Mouse (Mus musculus): Measurements from ENCODE around the gene Pax2. TPM values are rescaled to one million over a fixed set of nuclear protein-coding genes. Genes with fewer than 3 reads are reported as not detected.

Gene Pax2
- polyA plus RNA-seq, 1 experiment from 2014 or later: 0.09 TPM

DNA sequence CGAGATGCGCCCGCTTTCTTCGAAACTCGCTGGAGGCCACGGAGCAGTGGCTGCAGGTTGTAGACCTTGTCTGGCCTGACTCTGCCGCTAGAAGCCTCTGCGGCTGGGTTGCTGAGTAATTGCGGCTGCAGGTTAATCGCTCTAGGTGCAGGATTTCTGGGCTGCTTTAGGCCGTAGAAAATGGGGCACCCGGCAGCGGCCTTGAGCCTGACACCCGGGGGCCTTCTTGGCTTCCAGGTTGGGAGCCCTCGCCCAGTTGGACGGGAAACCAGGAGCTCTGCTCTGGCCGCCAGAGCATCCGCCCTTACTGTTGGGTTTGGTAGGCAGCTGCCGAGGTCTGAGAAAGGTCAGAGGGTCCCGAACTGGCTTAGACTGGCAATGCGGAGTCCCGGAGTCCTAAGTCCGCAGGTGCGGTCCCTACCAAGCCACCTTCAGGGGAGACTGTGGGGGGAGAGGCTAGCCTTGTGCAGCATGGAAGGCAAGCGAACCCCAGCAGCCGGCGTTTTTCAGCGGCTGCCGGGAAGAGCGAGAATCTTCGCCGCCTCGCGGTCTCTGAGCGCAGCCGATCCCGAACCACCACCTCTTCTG, 3.8 kb downstream of the Pax2 start:
- H3K4me3 ChIP-seq (ENCODE audit: low read depth, low read length): no peak overlapping the region
- DNase-seq (ENCODE audit: low spot score) (peak; percentile 58), ATAC-seq (no peak)
- H3K27ac ChIP-seq (ENCODE audit: low read depth, low read length): no peak overlapping the region
- H3K4me2 ChIP-seq (ENCODE audit: low read length): no peak overlapping the region
- WGBS: 1% methylated on average over 37 of the region's 37 CpGs
- H3K9ac ChIP-seq (ENCODE audit: low read length): no peak overlapping the region
- H3K4me1 ChIP-seq (ENCODE audit: control insufficient read depth, insufficient read depth, low read length): peaks cover 4% of the 10 kb centered on the region; the same call in 1 of the 2 replicates
- H3K36me3 ChIP-seq (ENCODE audit: control insufficient read depth, insufficient read depth, low read length): no peaks in the 10 kb centered on the region
- H3K9me3 ChIP-seq (replicated peaks; ENCODE audit: control insufficient read depth, low read length): no peaks in the 10 kb centered on the region
- H3K27me3 ChIP-seq (replicated peaks; ENCODE audit: control insufficient read depth, insufficient read depth, low read length): peaks cover 81% of the 10 kb centered on the region

DNA sequence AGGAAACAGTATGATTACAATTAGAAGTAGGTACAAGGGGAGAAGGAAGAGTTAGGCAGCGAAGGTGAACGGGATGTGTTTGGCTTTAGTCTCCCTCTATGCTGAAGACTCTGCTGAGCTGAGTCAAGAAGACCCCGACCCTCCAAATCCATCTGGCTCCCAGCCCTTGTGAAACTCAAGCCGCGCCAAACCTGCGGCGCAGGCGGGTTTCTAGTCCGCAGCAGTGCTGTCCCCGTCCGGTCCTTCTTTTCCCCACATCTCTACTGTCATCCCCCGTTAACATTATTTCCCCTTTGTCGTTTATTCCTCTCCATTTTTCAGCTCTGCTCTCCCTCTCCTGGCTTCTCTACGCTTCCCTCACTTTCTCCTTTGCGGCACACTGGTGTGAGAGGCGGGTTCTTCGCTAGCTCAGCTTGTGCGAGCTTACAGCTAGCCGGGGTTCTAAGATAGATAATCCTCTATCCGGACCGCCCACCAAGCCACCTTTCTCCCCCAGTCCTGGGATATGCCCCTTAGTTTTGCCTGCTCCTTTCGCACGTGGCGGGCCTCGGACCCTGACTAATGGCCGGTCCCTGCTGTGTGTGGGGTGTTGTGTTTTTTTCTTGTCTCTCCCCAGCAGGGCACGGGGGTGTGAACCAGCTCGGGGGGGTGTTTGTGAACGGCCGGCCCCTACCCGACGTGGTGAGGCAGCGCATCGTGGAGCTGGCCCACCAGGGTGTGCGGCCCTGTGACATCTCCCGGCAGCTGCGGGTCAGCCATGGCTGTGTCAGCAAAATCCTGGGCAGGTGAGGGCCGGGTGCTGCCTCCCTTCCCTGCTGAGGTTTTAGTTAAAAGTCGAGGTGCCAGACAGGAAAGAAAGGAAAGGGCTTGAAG, 4.7 kb downstream of the Pax2 start:
- Histone ChIP-seq H3K9ac (ENCODE audit: low read length) (no peak overlapping the region), H3K4me2 (ENCODE audit: low read length) (no peak overlapping the region), H3K4me3 (ENCODE audit: low read depth, low read length) (no peak overlapping the region), H3K27ac (ENCODE audit: low read depth, low read length) (no peak overlapping the region), H3K9me3 (replicated peaks; ENCODE audit: control insufficient read depth, low read length) (no peaks in the 10 kb centered on the region), H3K4me1 (ENCODE audit: control insufficient read depth, insufficient read depth, low read length) (peaks cover 4% of the 10 kb centered on the region; the same call in 1 of the 2 replicates), H3K36me3 (ENCODE audit: control insufficient read depth, insufficient read depth, low read length) (no peaks in the 10 kb centered on the region), H3K27me3 (replicated peaks; ENCODE audit: control insufficient read depth, insufficient read depth, low read length) (peaks cover 73% of the 10 kb centered on the region)
- WGBS: under 1% methylated on average over 39 of the region's 39 CpGs
- DNase-seq (ENCODE audit: low spot score) (peak; percentile 20), ATAC-seq (no peak)

DNA sequence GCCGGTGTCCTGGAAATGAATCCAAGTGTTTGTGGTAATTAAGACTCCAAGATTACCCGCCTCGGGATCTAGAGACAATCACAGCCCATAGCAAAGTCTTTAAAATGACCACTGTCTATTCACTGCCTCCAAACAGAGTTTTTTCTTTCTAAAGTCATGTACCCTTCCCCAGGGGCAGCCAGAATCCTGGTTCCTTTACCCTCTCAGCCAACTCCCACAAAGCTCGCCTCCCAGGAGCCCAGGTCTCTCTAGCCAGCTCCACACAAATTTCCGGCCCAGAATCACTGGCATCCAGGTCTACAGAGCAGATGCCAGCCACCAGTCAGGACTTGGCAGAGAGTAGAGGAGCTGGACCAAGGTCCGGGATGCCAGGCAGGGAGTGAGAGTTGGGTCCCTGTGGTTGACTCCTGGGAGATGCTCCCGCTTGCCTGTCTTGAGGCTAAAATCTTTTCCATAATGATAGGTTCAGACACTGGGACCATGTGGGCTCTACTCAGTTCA, 6.3 kb downstream of the Pax2 start:
- no peak for ATAC-seq
- 63% methylated on average over 7 of the region's 7 CpGs for WGBS
- no peak overlapping the region for H3K4me3 ChIP-seq (ENCODE audit: low read depth, low read length)
- H3K36me3 ChIP-seq (ENCODE audit: control insufficient read depth, insufficient read depth, low read length): no peaks in the 10 kb centered on the region
- H3K4me2 ChIP-seq (ENCODE audit: low read length): no peak overlapping the region
- no peaks in the 10 kb centered on the region for H3K4me1 ChIP-seq (ENCODE audit: control insufficient read depth, insufficient read depth, low read length)
- no peaks in the 10 kb centered on the region for H3K9me3 ChIP-seq (replicated peaks; ENCODE audit: control insufficient read depth, low read length)
- no peak for DNase-seq (ENCODE audit: low spot score)
- H3K9ac ChIP-seq (ENCODE audit: low read length): no peak overlapping the region
- no peak overlapping the region for H3K27ac ChIP-seq (ENCODE audit: low read depth, low read length)
- peaks cover 56% of the 10 kb centered on the region for H3K27me3 ChIP-seq (replicated peaks; ENCODE audit: control insufficient read depth, insufficient read depth, low read length)

DNA sequence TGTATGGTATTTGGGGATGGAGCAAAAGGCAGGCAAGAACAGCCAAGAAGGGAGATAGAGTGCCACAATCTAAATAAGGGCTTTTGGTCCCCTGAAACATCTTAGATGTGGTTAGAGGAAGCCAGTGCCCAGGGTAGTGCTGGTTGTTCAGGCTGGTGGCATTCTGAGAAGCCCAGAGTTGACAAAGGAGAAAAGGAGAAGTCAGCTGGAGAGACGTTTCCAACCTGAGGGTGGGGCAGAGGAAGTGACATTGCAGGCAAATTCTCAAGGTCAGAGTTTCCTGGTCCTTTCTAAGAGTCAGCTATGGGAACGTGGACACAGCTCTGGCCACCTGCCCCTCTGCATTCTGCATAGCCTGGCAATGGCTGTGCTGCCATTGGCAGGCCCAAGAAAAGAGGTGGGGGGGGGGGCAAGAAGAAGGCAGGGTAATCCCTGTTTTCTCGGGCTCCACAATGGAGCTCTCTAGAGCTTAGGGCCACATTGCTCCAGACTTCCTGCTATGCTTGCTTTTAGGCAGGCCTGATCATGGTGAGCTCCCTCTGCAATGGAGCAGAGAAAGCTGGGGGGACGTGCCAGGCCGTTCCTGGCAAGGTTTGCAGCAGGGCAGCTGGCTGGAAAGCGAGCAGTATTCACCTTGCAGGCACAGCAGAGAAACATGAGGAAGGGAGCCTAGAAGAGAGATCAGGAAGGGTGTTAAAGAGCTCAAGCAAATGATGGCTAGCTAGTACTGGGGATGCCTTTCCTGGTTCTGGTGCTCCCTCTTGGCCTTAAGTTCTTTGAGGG, 14.6 kb downstream of the Pax2 start:
- Histone ChIP-seq H3K4me1 (ENCODE audit: control insufficient read depth, insufficient read depth, low read length) (no peaks in the 10 kb centered on the region), H3K4me2 (ENCODE audit: low read length) (no peak overlapping the region), H3K9ac (ENCODE audit: low read length) (no peak overlapping the region), H3K9me3 (replicated peaks; ENCODE audit: control insufficient read depth, low read length) (no peaks in the 10 kb centered on the region), H3K4me3 (ENCODE audit: low read depth, low read length) (no peak overlapping the region), H3K27me3 (replicated peaks; ENCODE audit: control insufficient read depth, insufficient read depth, low read length) (0 out of 2 replicates have a peak, but pooled peaks cover 2% of the 10 kb centered on the region), H3K27ac (ENCODE audit: low read depth, low read length) (no peak overlapping the region), H3K36me3 (ENCODE audit: control insufficient read depth, insufficient read depth, low read length) (no peaks in the 10 kb centered on the region)
- no peak for DNase-seq (ENCODE audit: low spot score)
- WGBS: 52% methylated on average over 6 of the region's 6 CpGs
- no peak for ATAC-seq

DNA sequence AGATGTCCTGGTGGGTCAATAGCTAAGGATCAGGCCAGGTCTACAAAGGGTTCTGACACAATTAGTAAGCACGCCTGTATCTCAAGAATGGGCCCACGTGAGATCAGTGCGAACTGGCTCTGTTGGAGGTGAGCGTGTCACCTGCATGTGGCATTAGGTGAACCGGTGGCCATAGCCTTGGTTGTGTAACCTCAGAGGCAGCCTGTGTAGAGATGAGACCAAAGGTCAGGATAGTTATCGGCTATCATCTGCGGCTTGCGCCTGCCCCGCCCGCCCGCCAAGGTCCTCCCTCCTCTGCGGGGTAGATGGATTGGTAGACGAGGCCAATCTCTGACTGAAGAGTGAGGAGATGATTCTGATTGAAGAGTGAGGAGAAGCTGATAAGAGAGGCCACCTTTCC, 15.7 kb downstream of the Pax2 start:
- H3K27ac ChIP-seq (ENCODE audit: low read depth, low read length): no peak overlapping the region
- H3K36me3 ChIP-seq (ENCODE audit: control insufficient read depth, insufficient read depth, low read length): no peaks in the 10 kb centered on the region
- H3K9ac ChIP-seq (ENCODE audit: low read length): no peak overlapping the region
- no peak overlapping the region for H3K4me3 ChIP-seq (ENCODE audit: low read depth, low read length)
- H3K9me3 ChIP-seq (replicated peaks; ENCODE audit: control insufficient read depth, low read length): no peaks in the 10 kb centered on the region
- no peak for ATAC-seq
- 0 out of 2 replicates have a peak, but pooled peaks cover 2% of the 10 kb centered on the region for H3K27me3 ChIP-seq (replicated peaks; ENCODE audit: control insufficient read depth, insufficient read depth, low read length)
- no peaks in the 10 kb centered on the region for H3K4me1 ChIP-seq (ENCODE audit: control insufficient read depth, insufficient read depth, low read length)
- no peak for DNase-seq (ENCODE audit: low spot score)
- 95% methylated on average over 13 of the region's 13 CpGs for WGBS
- no peak overlapping the region for H3K4me2 ChIP-seq (ENCODE audit: low read length)

DNA sequence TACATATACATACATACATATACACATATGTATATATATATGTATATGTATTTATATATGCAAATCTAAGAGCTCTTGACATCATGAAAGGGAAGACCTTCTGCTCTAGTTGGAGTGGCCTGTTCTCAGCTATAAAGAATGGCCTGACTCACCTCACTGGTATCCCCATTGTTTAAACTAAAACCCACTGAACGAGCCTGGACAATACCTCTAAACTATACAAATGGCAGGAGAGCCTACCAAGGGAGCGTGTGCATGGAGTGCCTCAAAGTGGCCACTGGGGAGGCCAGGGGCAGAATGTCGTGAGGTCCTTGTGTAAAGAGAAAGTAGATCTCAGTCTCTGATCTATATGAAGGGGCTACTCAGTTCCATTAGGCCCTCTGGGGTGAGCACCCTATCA, 26.1 kb downstream of the Pax2 start:
- no peak overlapping the region for H3K27ac ChIP-seq (ENCODE audit: low read depth, low read length)
- no peak overlapping the region for H3K4me2 ChIP-seq (ENCODE audit: low read length)
- ATAC-seq: no peak
- no peaks in the 10 kb centered on the region for H3K27me3 ChIP-seq (replicated peaks; ENCODE audit: control insufficient read depth, insufficient read depth, low read length)
- no peaks in the 10 kb centered on the region for H3K36me3 ChIP-seq (ENCODE audit: control insufficient read depth, insufficient read depth, low read length)
- H3K4me3 ChIP-seq (ENCODE audit: low read depth, low read length): no peak overlapping the region
- no peak for DNase-seq (ENCODE audit: low spot score)
- H3K9me3 ChIP-seq (replicated peaks; ENCODE audit: control insufficient read depth, low read length): no peaks in the 10 kb centered on the region
- no peak overlapping the region for H3K9ac ChIP-seq (ENCODE audit: low read length)
- H3K4me1 ChIP-seq (ENCODE audit: control insufficient read depth, insufficient read depth, low read length): no peaks in the 10 kb centered on the region
- WGBS: 49% methylated on average over 3 of the region's 3 CpGs

DNA sequence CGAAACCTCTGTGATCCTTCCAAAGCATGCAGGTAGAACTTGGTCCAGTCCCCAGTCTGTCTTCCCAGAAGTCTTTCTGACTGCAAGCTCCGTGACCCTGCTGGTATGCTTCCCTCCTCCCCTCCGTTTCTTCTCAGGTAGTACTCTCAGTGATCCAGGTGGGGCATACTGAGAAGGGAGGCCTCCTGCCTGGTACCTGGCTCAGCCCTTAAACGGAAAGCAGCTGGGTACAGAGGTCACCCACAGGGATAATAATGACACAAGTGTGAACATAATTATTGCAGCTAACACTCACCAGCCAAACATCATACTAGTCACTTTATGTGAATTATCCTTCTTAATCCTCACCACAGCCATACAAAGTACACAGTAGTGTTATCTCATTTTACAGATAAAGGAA, 28.5 kb downstream of the Pax2 start:
- Histone ChIP-seq H3K4me1 (ENCODE audit: control insufficient read depth, insufficient read depth, low read length) (no peaks in the 10 kb centered on the region), H3K9me3 (replicated peaks; ENCODE audit: control insufficient read depth, low read length) (no peaks in the 10 kb centered on the region), H3K27me3 (replicated peaks; ENCODE audit: control insufficient read depth, insufficient read depth, low read length) (no peaks in the 10 kb centered on the region), H3K4me3 (ENCODE audit: low read depth, low read length) (no peak overlapping the region), H3K36me3 (ENCODE audit: control insufficient read depth, insufficient read depth, low read length) (no peaks in the 10 kb centered on the region), H3K4me2 (ENCODE audit: low read length) (no peak overlapping the region), H3K27ac (ENCODE audit: low read depth, low read length) (no peak overlapping the region), H3K9ac (ENCODE audit: low read length) (no peak overlapping the region)
- WGBS: 75% methylated on average over 4 of the region's 4 CpGs
- DNase-seq (ENCODE audit: low spot score): no peak
- no peak for ATAC-seq

DNA sequence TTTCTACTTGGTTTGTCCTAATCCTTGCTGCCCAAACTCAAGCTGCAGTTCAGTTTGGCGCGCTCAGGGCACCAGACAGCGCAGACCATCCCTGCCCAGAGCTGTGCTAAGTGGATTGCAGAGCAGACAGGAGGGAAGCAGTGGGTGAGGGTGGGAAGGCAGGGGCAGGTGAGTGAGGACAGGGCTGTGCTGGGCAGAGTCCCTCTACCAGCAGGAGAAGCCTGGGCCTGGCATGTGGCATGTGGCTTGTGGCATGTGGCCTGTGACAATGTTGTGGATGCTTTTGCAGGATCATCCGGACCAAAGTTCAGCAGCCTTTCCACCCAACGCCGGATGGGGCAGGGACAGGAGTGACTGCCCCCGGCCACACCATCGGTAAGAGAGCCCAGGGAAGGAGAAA, 32.6 kb downstream of the Pax2 start:
- 90% methylated on average over 8 of the region's 8 CpGs for WGBS
- no peaks in the 10 kb centered on the region for H3K36me3 ChIP-seq (ENCODE audit: control insufficient read depth, insufficient read depth, low read length)
- no peaks in the 10 kb centered on the region for H3K4me1 ChIP-seq (ENCODE audit: control insufficient read depth, insufficient read depth, low read length)
- H3K27me3 ChIP-seq (replicated peaks; ENCODE audit: control insufficient read depth, insufficient read depth, low read length): 0 out of 2 replicates have a peak, but pooled peaks cover 3% of the 10 kb centered on the region
- DNase-seq (ENCODE audit: low spot score): no peak
- no peak overlapping the region for H3K4me2 ChIP-seq (ENCODE audit: low read length)
- ATAC-seq: no peak
- H3K4me3 ChIP-seq (ENCODE audit: low read depth, low read length): no peak overlapping the region
- no peaks in the 10 kb centered on the region for H3K9me3 ChIP-seq (replicated peaks; ENCODE audit: control insufficient read depth, low read length)
- H3K27ac ChIP-seq (ENCODE audit: low read depth, low read length): no peak overlapping the region
- H3K9ac ChIP-seq (ENCODE audit: low read length): no peak overlapping the region

All from forebrain, embryonic 14.5 days (tissue).